Mouse (Mus musculus) gonadal fat pad, adult 2 months (tissue): ENCODE measurements around the gene Gpc6. TPM values are rescaled to one million over a fixed set of nuclear protein-coding genes. Genes with fewer than 3 reads are reported as not detected.

ENCODE experiments used
- DNase-seq: peaks from one replicate; pipeline ENCODE4 v3.0.0-alpha.2; 2012; ENCODE audit warnings: low read depth
- polyA plus RNA-seq: library from polyadenylated mRNA; depleted of rRNA; stranded (reverse); fragments of >200 nt; gene quantifications from 2 replicates; pipeline ENCODE4 v1.2.3, GENCODE M21; 2012; rRNA removed

Gene Gpc6
- 5.9 and 8.4 TPM in 2 replicates for polyA plus RNA-seq

GRCm38 (mm10) chr14:116924876-116925601 is at the start of gene Gpc6:
Gene Gpc6 (plus strand): TSS chr14:116925315.
- DNase-seq, result no peak

DNA sequence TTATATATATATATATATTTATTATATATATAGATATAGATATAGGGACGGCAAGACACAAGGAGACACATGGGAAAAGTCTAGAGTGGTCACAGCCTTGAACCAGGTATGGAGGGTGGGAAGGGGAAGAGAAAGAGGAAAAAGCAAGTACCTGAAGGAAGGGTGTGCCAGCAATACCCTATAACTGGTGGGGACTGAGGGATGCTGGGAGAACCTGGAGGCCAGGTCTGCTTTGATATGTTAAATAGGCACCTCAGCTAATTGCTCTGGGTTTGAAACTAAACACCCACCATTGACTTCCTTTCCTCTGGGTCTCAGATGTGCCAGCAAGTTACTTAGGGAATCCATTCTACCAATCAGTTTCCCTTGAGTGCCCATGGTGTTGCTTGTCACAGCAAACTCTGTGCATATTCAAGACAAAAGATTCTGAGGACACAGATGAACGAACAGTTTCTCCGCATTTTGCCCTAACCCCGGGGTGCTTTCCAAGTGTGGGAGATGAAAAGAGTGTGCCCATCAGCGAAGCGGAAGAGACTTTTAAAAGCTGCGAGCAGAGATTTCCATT is 42.6 kb upstream of the Gpc6 start:
- no peak for DNase-seq

DNA sequence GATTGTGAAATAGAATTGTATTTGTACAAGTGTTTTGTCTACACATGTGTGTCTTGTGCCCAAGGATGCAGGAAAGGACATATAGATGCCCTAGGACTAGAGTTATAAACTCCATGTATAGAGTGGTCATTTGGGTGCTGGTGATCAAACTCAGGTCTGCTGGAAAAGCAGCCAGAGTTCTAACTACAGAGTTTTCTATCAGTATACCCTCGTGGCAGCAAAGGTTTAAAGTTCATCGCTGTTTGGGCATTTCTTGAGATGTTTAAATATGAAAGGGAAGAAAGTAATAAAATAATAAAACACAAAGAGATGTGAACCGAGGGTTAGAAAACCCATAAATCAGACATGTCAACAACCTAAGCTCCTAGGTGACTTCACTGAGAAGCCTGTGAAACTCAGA is 30.8 kb upstream of the Gpc6 start:
- DNase-seq, result no peak

- no peak for DNase-seq
These were observed 27.1 kb upstream of the Gpc6 start for GRCm38 (mm10) chr14:116897971-116898370.

DNA sequence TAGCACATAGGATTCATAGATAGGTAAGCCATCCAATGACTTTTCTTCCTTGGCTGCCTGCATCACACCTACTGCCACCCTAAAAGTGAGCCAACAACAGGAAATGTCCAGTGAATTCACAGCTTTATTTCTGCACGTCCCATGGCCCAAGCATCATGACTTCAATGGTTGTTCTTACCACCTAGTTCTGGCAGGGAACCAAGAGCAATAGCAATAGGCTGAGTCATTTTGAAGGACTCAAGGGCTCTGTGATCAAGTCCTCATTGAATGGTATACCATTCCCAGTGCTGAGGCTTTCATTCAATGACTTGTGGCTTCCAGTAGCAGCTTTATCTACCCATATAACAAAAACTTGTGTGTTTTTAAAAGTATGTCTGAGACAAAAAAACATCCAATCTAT is 13.3 kb upstream of the Gpc6 start:
- no peak for DNase-seq

DNA sequence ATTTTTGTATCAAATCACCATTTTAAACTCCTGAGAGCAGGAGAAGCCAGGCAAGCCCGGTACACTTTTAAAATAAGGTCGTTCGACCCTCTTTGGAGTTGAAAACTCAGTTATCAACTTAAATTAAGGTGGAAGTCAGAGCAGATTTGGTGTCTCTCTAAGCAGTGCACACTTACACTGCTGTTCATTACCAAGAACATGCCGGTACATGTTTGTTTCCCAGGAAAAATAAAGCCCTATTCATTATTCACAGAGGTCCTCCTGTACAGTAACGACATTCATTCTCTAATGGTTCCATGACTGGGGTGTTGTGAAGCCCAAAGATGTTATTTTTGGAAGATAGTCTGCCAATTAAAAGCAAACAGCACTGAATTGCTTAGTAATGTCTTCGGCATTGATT is 8.2 kb upstream of the Gpc6 start:
- no peak for DNase-seq

DNA sequence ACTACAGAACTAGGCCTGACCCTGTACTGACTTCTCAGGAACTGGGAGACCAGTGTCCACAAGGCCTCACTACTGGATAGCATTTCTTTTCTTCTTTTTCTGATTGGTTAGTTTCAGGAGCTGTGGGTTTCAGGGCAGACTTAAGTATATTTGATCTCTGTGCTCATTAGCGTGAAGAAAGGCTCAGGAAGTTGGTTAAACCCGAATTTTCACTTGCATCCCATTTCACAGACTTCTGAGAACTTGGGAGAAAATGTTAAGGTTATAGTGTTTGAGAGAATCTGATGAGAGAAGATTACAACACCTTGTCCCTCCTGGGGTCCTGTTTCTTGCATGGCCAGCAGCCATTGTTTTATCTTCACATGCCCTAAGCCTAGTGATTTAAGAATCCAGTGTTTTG is 849 bp upstream of the Gpc6 start:
- no peak for DNase-seq

- no peak for DNase-seq
These were observed 732 bp downstream of the Gpc6 start for GRCm38 (mm10) chr14:116925691-116926403.

- DNase-seq, result no peak
These were observed 1.5 kb downstream of the Gpc6 start for GRCm38 (mm10) chr14:116926404-116927171.

GRCm38 (mm10) chr14:116927341-116928315 is 2.5 kb downstream of the Gpc6 start:
- DNase-seq, result no peak

DNA sequence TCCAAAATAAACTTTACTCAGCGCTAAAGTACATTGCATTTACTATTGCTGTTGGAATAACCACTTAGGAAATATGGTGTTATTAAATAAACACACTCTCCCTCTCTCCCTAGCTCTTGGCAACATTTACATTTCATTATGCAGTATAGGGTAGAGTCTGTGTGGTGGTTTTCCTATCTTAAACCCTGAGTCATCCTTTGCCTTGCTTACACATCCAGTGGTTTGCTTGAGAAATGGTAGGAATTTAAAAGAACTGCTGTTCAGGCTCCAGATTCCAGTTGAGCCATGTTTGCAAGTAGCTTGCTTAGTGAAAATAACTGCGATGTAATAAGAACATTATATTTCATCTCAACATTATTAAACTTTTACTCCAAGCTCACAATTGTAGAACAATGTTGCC is 3.3 kb downstream of the Gpc6 start:
- no peak for DNase-seq

- DNase-seq, result no peak
These were observed 3.8 kb downstream of the Gpc6 start for GRCm38 (mm10) chr14:116928796-116929529.

DNA sequence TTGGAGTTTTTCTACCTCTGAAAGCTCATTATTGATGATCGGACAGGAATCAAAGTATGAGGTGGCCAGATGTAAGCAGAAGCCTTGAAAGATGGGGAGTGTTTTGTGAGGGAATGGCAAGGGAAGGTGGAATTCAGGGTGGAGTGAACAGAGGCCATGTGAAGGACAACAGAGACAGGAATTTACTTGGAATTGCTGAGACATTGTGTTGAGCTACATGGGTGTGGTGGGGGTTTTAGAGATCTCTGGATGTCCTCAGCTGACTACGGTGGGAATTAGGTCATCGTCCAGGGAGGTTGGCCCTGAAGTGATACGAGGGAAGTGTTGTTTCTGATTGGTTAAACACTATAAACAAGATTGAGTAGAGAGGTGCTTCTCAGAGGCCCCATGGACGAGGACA is 8.7 kb downstream of the Gpc6 start:
- DNase-seq, result no peak

DNA sequence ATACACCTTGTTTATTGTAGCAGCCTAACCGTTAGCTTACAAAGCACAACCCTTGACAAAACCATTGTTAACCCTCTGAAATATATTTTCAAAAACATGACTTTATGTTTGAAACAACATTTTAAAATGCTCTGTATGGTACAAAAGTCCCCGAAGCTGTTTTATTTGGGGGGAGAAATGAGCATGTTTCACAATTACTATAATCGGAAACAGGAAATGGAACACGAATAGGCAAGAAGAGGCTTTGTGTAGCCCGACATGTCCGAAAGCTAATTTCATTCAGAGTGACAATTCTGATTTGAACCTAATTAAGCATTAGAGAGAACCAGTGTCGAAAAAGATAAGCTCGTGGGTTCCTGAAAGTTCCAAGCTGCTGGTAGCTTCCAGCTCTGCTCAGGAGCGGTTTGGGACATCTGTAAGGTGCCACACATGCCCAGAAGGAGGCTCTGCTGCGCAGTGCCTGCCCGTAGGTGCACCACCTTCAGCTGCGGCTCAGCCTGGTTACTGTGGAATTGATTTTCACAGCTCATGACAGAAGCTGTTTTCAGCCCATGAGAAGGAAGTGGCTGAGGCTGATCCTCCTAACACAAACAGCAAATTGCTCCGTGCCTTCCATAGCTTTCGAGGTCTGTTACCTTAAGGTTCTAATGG is 12.9 kb downstream of the Gpc6 start:
- DNase-seq, result no peak

GRCm38 (mm10) chr14:116938735-116939134 is 13.6 kb downstream of the Gpc6 start:
- DNase-seq, result no peak

DNA sequence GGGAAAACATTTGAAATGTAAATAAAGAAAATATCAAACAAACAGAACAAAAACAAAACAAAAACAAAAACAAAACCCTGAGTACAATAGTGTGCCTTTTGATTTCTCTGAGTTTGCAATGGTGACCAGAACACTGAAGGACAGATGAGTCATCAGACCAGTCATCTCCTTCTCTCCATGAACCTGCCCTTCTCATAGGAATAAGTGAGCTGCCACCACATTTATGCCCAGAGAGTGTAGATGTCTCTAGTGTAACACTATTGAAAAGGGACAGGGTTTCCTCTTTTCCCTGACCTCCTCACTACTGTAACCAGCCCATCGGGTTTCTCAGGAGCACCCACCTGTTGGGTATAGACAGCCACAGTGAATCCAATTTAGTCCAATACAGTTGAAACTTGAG is 14.4 kb downstream of the Gpc6 start:
- no peak for DNase-seq

- DNase-seq, result no peak
These were observed 16.7 kb downstream of the Gpc6 start for GRCm38 (mm10) chr14:116941772-116942171.

DNA sequence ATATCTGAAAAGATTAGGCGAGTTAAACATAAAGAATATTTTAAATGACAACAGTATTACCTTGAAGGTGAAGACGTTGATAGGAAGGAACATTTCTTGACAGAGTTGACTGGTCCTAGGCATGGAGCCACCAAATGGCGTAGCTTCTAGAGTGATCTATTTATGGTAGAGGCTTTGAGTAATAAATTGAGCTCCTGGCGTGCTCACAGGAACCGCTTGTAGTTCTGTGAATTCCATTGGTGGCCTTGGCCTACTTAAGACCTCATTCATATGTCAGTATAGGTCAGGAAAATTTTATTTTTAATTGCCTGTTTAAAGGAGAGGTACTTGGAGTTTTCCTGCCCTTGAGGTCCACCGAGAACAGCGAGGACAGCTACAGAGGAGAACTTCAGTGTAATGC is 18.6 kb downstream of the Gpc6 start:
- no peak for DNase-seq

GRCm38 (mm10) chr14:116945975-116946374 is 20.9 kb downstream of the Gpc6 start:
- no peak for DNase-seq

- DNase-seq, result no peak
These were observed 22.3 kb downstream of the Gpc6 start for GRCm38 (mm10) chr14:116947461-116947860.
